Mouse (Mus musculus): ENCODE data around the gene Pigq. TPM values are rescaled to one million over a fixed set of nuclear protein-coding genes. Genes with fewer than 3 reads are reported as not detected.

Pigq gene
- total RNA-seq, 2 experiments from 2014 or later = 29.8 to 30.2 TPM

- DNase-seq = no peak
- intact Hi-C loops (cut with DNase I; ENCODE audit: low total_unique reads) = no loop called here
Observed at GRCm38 (mm10) chr17:25959630-25960467, 15.1 kb upstream of the Pigq start.

GRCm38 (mm10) chr17:25958771-25959494 lies 14.2 kb upstream of the Pigq start:
- DNase-seq = no peak

GRCm38 (mm10) chr17:25957586-25958051 lies 12.9 kb upstream of the Pigq start:
- DNase-seq = no peak
- intact Hi-C loops (cut with DNase I; ENCODE audit: low total_unique reads) = no loop called here

More at GRCm38 (mm10) chr17:25958771-25959494, 14.2 kb upstream of the Pigq start:
- intact Hi-C loops (cut with DNase I; ENCODE audit: low total_unique reads) = no loop called here

GRCm38 (mm10) chr17:25956631-25957030 lies 11.9 kb upstream of the Pigq start:
- intact Hi-C loops (cut with DNase I; ENCODE audit: low total_unique reads) = no loop called here
- no peak for DNase-seq

GRCm38 (mm10) chr17:25956201-25956600 lies 11.5 kb upstream of the Pigq start:
- intact Hi-C loops (cut with DNase I; ENCODE audit: low total_unique reads) = no loop called here
- DNase-seq = no peak

GRCm38 (mm10) chr17:25955736-25956135 lies 11.0 kb upstream of the Pigq start:
- DNase-seq = no peak
- intact Hi-C loops (cut with DNase I; ENCODE audit: low total_unique reads) = no loop called here

GRCm38 (mm10) chr17:25954671-25955070 lies 9.9 kb upstream of the Pigq start:
- intact Hi-C loops (cut with DNase I; ENCODE audit: low total_unique reads) = no loop called here
- no peak for DNase-seq

- no peak for DNase-seq
- intact Hi-C loops (cut with DNase I; ENCODE audit: low total_unique reads) = no loop called here
Observed at GRCm38 (mm10) chr17:25953161-25953560, 8.4 kb upstream of the Pigq start.

- DNase-seq = no peak
Observed at GRCm38 (mm10) chr17:25951803-25952623, 7.3 kb upstream of the Pigq start, which contains the start of gene A930017K11Rik. Gene A930017K11Rik, minus strand, starts transcription at chr17:25952565.

GRCm38 (mm10) chr17:25951225-25951802 lies 6.6 kb upstream of the Pigq start:
- intact Hi-C loops (cut with DNase I; ENCODE audit: low total_unique reads) = no loop called here
- DNase-seq = no peak

More at GRCm38 (mm10) chr17:25951803-25952623, 7.3 kb upstream of the Pigq start, which contains the start of gene A930017K11Rik:
- intact Hi-C loops (cut with DNase I; ENCODE audit: low total_unique reads) = no loop called here

- DNase-seq = no peak
- intact Hi-C loops (cut with DNase I; ENCODE audit: low total_unique reads) = no loop called here
Observed at GRCm38 (mm10) chr17:25950706-25951105, 6.0 kb upstream of the Pigq start.

GRCm38 (mm10) chr17:25949981-25950380 lies 5.2 kb upstream of the Pigq start:
- DNase-seq = no peak
- intact Hi-C loops (cut with DNase I; ENCODE audit: low total_unique reads) = no loop called here

- intact Hi-C loops (cut with DNase I; ENCODE audit: low total_unique reads) = no loop called here
- no peak for DNase-seq
Observed at GRCm38 (mm10) chr17:25948051-25948450, 3.3 kb upstream of the Pigq start.

- no peak for DNase-seq
- intact Hi-C loops (cut with DNase I; ENCODE audit: low total_unique reads) = no loop called here
Observed at GRCm38 (mm10) chr17:25947576-25947975, 2.8 kb upstream of the Pigq start.

GRCm38 (mm10) chr17:25946891-25947290 lies 2.2 kb upstream of the Pigq start:
- DNase-seq = no peak
- intact Hi-C loops (cut with DNase I; ENCODE audit: low total_unique reads) = no loop called here

- intact Hi-C loops (cut with DNase I; ENCODE audit: low total_unique reads) = no loop called here
- DNase-seq = no peak
Observed at GRCm38 (mm10) chr17:25946349-25946748, 1.6 kb upstream of the Pigq start.

- DNase-seq = peak; percentile 49
- intact Hi-C loops (cut with DNase I; ENCODE audit: low total_unique reads) = no loop called here
Observed at GRCm38 (mm10) chr17:25945517-25946155, 900 bp upstream of the Pigq start.

- intact Hi-C loops (cut with DNase I; ENCODE audit: low total_unique reads) = loop anchor here (5.0 kb wide), 1 partner anchor 34 kb away; no protein-coding TSS in a partner anchor
- no peak for DNase-seq
Observed at GRCm38 (mm10) chr17:25943769-25944168, 967 bp downstream of the Pigq start.

GRCm38 (mm10) chr17:25943221-25943620 lies 1.5 kb downstream of the Pigq start:
- intact Hi-C loops (cut with DNase I; ENCODE audit: low total_unique reads) = loop anchor here (5.0 kb wide), 1 partner anchor 34 kb away; no protein-coding TSS in a partner anchor

More at GRCm38 (mm10) chr17:25943221-25943620, 1.5 kb downstream of the Pigq start:
- DNase-seq = no peak
